8 mouse cellular contexts compared by ENCODE assay signal in the genomic region with DNA sequence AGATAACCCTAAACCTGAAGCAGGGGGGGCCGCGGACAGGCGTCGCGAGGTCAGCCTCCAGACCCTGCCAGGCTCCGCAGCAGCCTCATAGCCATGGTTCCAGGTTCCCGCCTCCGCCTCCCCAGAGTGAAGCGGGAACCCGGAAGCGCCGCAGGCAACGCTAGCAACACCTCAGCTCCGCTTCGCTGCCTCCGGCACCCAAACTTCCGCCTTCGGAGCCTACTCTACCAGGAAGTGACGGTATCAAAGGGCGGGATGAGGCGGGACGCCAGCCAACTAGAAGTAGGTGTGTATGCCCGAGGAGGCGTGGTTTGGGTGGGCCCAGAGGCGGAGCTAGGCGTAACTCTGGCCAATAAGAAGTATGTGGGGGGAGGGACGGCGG. TPM values are rescaled to one million over a fixed set of nuclear protein-coding genes. Genes with fewer than 3 reads are reported as not detected.
DNase-seq lines count a peak whose midpoint lies in the region; ATAC-seq lines count a peak whose summit lies in the region.

A gene (minus strand): TSS at position 234 of the 382 bp plus-strand sequence.

- no peaks in the 10 kb centered on the region for H3K27me3 ChIP-seq in intestine, embryonic 14.5 days (replicated peaks; ENCODE audit: control insufficient read depth, insufficient read depth, low read length)

- peaks cover 11% of the 10 kb centered on the region for H3K4me1 ChIP-seq in intestine, embryonic 14.5 days (replicated peaks; ENCODE audit: control insufficient read depth, insufficient read depth, low read length)

- intact Hi-C loops in left cerebral cortex, postnatal 14 days (cut with DNase I), result no loop called here

- DNase-seq in adrenal gland, adult 18-20 months (ENCODE audit: low spot score in 2 of 2), result peak; percentile 99
- DNase-seq in embryo, embryonic 11 days, result peak; percentile 100
- peak; percentile 99 for DNase-seq in gastrocnemius, postnatal 25 days
- DNase-seq in intestine, embryonic 14.5 days (ENCODE audit: low spot score), result peak; percentile 99
- DNase-seq in left cerebral cortex, postnatal 14 days (ENCODE audit: low spot score in 2 of 2), result peak; percentile 100
- peak; percentile 100 for DNase-seq in mesoderm, embryonic 11.5 days (ENCODE audit: low read depth, low spot score)
- DNase-seq in right cerebral cortex, postnatal 36 days (ENCODE audit: low spot score in 2 of 2), result peak; percentile 100
- peak; percentile 100 for DNase-seq in yolk sac, embryonic 10.5 days (ENCODE audit: low spot score)

- 0% methylated on average over 28 of the region's 28 CpGs for WGBS in intestine, embryonic 14.5 days

- H3K4me3 ChIP-seq in intestine, embryonic 14.5 days (ENCODE audit: low read depth, low read length), result peak within 1 kb of the TSS; percentile 91

- peak; percentile 94 for ATAC-seq in intestine, embryonic 14.5 days (replicated peaks; ENCODE audit: low FRiP score, low TSS enrichment, low read depth)

- H3K36me3 ChIP-seq in intestine, embryonic 14.5 days (ENCODE audit: control insufficient read depth, insufficient read depth, low read length), result peaks cover 12% of the 10 kb centered on the region; the same call in 1 of the 2 replicates

- H3K9me3 ChIP-seq in intestine, embryonic 14.5 days (ENCODE audit: control insufficient read depth, low read length), result no peaks in the 10 kb centered on the region

- H3K9ac ChIP-seq in intestine, embryonic 14.5 days (ENCODE audit: low read length), result peak within 1 kb of the TSS; percentile 84

- peak within 1 kb of the TSS; percentile 47 for H3K4me2 ChIP-seq in intestine, embryonic 14.5 days (ENCODE audit: low read length)

- peak within 1 kb of the TSS; percentile 73 for H3K27ac ChIP-seq in intestine, embryonic 14.5 days (ENCODE audit: low read depth)

RNA-seq across cellular contexts. Expression of the gene that starts here (rescaled TPM):
- total RNA-seq in adrenal gland, adult 18-20 months (2021), result 100 to 1,000 TPM; 147 to 177 TPM
- 10 to 100 TPM; 43.8 to 57.6 TPM for total RNA-seq in gastrocnemius, postnatal 25 days (2021)
- polyA plus RNA-seq in intestine, embryonic 14.5 days (2014; fragmentation: Nextera tagmentation; extraction: Ambion mirVana), result 77.1 and 78.0 TPM in 2 replicates
- 10 to 100 TPM; 94.9 to 95.2 TPM for total RNA-seq in left cerebral cortex, postnatal 14 days (2021)

Comparison
In these comparisons a context has a peak if more than half of its experiments do, and no peak if none do; other contexts are left out.
1. Peak in every context shown above with its lines: DNase-seq, ATAC-seq, H3K4me3 ChIP-seq and H3K27ac ChIP-seq.